Mouse (Mus musculus) T-helper 2 cell (primary cell): Measurements from ENCODE around the gene Atad5.
"Not testable (repeated sequence)": the region's sequence is repeated elsewhere in the genome, so short reads cannot be mapped to it uniquely, and the experiment has no call there.

ENCODE experiments used
- in situ Hi-C: fragments of 300-600 bp; cut with MboI, MseI; formaldehyde crosslinking; loops from one replicate; pipeline ENCODE4 v1.15.1; 2025; ENCODE audit warnings: high pct_unique_total_duplicates

The Atad5 gene

GRCm38 (mm10) chr11:80088917-80089816, at the start of gene Atad5:
Gene Atad5 (plus strand): TSS chr11:80089400.
- in situ Hi-C loops, result no loop called here

GRCm38 (mm10) chr11:80042615-80043418, 46.4 kb upstream of the Atad5 start:
- in situ Hi-C loops, result loop anchor here (5.0 kb wide), 1 partner anchor 89 kb away; no protein-coding TSS in a partner anchor

DNA sequence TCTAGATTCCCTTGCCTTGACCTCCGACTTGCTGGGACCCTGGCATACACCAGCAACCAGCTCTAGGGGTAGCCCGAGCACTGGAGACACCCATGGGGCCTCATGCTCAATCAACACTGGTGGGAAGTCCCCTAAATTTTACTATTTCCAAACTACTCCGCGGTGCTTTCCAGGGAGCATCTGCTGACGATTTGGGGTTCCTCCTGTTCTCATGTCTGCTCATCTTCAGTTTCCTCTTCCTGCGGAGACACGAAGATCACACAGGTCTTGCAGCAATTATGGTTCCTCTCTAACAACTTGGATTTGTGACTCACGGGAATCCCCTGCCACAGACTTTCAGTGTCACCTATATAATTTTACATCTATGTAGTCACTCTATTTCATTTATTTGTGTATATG, 45.8 kb upstream of the Atad5 start:
- in situ Hi-C loops, result loop anchor here (5.0 kb wide), 1 partner anchor 89 kb away; no protein-coding TSS in a partner anchor

DNA sequence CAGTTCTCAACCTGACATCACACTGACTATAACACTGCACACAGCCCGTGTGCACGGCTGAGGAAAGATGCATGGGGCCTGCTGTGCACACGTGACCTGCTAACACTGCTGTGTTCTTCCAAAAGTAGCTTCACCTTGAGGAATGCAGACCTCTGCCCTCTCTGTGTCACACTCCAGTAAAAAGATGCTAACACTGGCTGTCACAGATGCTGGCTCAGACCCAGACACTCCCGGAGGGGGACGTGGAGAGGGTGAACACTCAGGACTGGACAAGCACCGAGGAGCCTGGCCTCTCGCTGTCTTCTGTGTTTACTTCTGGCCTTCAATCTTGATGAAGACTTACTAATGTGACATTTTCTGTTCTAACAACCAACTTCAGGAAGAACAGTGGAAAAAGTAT, 42.3 kb upstream of the Atad5 start:
- in situ Hi-C loops, result no loop called here

GRCm38 (mm10) chr11:80050088-80050487, 39.1 kb upstream of the Atad5 start:
- in situ Hi-C loops, result no loop called here

DNA sequence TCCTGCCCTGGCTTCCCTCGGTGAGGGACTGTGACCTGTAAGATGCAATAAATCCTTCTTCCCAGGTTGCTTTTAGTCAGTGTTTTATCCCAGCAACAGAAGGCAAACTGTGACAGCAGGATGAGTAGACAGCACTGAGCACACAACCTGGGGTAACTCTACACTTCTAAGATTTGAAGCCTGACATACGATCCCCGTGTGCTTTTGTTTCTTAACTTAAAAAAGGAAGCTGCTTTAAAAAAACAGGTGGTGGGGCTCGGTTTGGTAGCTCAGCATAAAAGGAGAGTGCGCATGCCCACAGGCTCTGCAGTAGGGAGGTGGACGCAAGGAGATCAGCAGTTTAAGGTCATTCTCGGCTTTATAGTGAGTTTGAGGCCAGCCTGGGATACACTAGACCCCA, 36.7 kb upstream of the Atad5 start:
- in situ Hi-C loops, result no loop called here

- in situ Hi-C loops, result no loop called here
These were observed 36.0 kb upstream of the Atad5 start for GRCm38 (mm10) chr11:80053171-80053570.

- in situ Hi-C loops, result no loop called here
These were observed 34.5 kb upstream of the Atad5 start for GRCm38 (mm10) chr11:80054659-80055058.

- in situ Hi-C loops, result no loop called here
These were observed 33.1 kb upstream of the Atad5 start for GRCm38 (mm10) chr11:80056141-80056540.

DNA sequence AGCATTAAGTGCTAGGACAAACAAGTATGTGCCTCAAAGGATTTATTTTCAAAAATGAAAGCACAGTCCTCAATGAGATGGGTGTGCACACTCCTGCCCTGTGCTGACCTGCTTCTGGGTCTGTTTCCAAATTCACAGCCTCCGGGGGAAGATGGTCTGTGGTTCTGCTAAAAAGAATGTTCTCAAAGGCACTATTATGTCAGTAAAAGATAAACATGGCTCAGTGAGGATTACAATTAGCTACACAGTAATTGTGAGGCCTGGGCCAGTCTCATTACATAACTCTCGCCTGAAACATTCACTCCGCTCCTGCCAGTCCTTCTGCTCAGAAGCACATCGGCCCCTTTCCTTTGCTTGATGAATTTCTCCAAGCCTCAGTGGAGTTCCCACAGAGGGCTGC, 27.0 kb upstream of the Atad5 start:
- in situ Hi-C loops, result no loop called here

GRCm38 (mm10) chr11:80066373-80066772, 22.8 kb upstream of the Atad5 start:
- in situ Hi-C loops, result not testable (repeated sequence)

DNA sequence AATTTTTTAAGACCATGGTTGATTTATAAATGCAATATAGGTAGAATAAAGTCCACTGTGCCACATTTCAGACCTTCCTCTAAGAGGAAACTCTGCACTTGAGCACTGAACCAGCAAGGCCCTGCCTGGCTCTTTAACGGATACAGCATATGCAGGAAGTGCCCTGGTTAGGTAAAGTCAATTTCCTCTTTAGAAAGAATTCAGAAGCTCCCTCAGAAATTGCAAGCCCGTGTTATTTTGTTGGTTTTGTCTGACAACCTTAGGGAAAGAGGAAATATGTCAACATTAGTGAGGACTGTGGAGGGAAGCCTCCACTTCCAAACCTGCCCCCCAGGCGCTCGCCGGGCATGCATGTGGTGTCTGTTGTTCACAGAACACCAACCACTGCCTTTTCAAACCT, 21.6 kb upstream of the Atad5 start:
- in situ Hi-C loops, result no loop called here

GRCm38 (mm10) chr11:80069815-80070214, 19.4 kb upstream of the Atad5 start:
- in situ Hi-C loops, result no loop called here

DNA sequence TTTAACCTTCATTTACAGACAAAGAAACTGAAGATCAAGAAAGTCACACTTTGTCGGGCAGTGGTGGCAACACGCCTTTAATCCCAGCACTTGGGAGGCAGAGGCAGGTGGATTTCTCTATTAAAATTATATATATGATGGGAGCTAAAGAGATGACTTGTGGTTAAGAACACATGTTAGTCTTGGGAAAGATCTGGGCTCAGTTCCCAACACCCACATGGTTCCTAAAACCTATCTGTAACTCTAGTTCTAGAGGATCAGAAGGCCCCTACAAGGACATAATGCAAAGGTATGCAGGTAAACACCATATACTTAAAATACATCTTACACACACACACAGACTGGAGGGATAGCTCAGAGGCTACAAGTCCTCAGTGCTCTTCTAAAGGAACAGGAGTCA, 18.2 kb upstream of the Atad5 start:
- in situ Hi-C loops, result no loop called here

DNA sequence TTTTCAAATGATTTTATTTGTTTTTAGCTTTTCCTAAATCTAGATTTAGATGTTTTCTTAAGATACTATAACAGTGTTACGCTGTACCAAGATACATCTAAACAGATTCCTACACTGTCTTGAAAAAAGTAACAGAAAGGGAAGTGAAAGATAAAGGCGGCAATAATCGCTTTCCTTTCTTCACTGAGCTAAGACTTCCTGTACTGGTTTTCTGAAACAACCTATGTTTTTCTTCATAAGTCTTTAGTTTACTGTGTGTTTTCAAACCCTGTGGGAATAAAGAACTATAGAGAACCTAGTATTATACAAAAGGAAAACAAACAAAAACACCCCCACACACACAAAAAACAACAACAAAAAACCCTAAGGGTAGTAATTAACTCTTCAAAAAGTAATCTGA, 16.8 kb upstream of the Atad5 start:
- in situ Hi-C loops, result no loop called here

DNA sequence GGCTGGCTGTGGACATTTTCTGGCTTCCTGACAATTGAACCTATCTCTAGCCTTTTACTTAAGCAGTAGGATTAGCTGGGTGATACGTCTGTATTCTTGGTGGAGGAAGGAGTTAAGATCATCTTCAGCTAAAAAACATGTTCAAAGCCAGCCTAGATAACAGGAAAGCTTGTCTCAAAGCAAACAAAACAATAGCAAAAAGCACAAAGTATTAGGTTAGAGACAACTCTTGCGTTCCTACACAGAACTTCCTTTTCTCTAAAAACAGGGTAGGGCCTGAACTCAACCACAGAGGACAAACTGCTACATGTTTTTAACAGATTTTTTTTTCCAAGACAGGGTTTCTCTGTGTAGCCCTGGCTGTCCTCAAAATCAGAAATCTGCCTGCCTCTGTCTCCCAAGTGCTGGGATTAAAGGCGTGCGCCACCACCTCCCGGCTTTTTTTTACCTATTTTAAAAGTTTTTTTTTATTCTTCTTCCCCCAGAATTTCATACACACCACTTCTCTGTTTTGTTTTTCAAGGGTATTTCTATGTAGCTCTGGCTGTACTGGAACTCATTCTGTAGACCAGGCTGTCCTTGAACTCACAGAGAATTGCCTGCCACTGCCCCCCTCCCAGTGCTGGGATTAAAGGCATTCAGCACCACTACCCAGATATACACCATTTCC, 13.5 kb upstream of the Atad5 start:
- in situ Hi-C loops, result no loop called here

DNA sequence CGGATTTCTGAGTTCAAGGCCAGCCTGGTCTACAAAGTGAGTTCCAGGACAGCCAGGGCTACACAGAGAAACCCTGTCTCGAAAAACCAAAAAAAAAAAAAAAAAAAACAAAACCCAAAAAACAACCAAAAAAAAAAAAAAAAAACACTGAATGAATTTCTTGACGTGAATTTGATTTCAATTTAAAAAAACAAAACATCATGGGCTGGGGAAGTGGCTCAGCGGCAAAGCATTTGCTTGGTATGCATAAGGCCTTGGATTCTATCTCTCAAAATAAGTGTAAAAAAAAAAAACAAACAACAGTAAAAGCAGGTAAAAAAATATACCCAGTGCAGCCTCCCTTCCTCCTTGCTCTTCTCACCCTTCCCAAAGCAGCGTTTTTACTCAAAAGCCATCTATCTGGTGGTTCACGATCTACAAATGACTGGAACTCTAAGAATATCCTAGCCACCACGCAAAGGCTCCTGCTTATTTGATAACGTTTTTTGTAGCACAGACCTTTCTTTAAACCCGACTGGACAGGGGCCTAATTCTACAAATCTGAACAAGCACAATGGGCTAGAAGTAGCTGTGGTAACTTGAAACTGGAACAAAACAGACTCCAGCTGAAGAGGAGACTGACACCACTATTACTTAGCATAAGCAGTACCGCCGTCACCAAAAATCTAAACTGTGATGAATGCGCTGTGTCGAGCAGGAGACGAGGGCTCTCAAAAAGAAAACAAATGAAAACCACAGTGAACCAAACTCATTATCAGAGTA, 11.2 kb upstream of the Atad5 start:
- in situ Hi-C loops, result no loop called here

- in situ Hi-C loops, result no loop called here
These were observed 10.4 kb upstream of the Atad5 start for GRCm38 (mm10) chr11:80078831-80079230.

- in situ Hi-C loops, result no loop called here
These were observed 9.4 kb upstream of the Atad5 start for GRCm38 (mm10) chr11:80079751-80080150.

DNA sequence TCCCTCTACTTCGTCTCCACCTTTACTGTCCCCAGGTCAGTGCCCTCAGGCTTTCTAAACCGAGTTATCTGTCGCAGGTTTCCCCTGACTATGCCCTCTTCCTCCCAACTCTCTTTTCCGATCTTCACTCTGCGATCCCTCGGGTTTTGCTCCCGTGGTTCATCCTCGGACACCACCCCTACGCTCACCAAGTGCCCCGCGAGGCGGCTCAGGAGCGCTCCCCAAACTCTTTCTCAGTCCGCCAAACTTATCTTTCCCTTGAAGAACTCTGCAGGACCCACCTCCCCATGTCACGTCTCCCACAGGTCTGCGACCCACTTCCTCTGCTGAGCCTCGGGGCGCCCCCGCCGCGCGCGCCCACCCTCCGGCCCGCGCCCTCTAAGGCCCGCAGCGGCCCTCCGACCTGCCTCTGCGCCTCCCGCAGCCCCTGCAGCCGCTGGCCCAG, 8.8 kb upstream of the Atad5 start:
- in situ Hi-C loops, result no loop called here
